Mouse (Mus musculus): ENCODE measurements around the gene Frs2.
"Not testable (repeated sequence)": the region's sequence is repeated elsewhere in the genome, so short reads cannot be mapped to it uniquely, and the experiment has no call there.

Frs2 gene

GRCm38 (mm10) chr10:117033785-117034184 lies 114.5 kb downstream of the Frs2 start:
- TF ChIP-seq POU5F1 (IDR thresholded peaks at IDR 0.05; ENCODE audit: borderline replicate concordance, low read length): no peak
- TF ChIP-seq CTCF (conservative IDR thresholded peaks at IDR 0.05; ENCODE audit: low read length): peak; percentile 60
- Histone ChIP-seq H3K36me3 (ENCODE audit: insufficient read depth, low read length) (no peaks in the 10 kb centered on the region), H3K27me3 (ENCODE audit: insufficient read depth, low read length) (peaks cover 5% of the 10 kb centered on the region; the same call in 1 of the 2 replicates), H3K4me1 (replicated peaks; ENCODE audit: low read depth, low read length) (peaks cover 22% of the 10 kb centered on the region), H3K4me3 (replicated peaks; ENCODE audit: low read length) (no peak overlapping the region), H3K9me3 (ENCODE audit: low read length) (no peaks in the 10 kb centered on the region)

GRCm38 (mm10) chr10:117031160-117031559 lies 117.2 kb downstream of the Frs2 start:
- H3K4me3 ChIP-seq (replicated peaks; ENCODE audit: low read length): no peak overlapping the region
- peaks cover 21% of the 10 kb centered on the region for H3K4me1 ChIP-seq (replicated peaks; ENCODE audit: low read depth, low read length)
- no peaks in the 10 kb centered on the region for H3K36me3 ChIP-seq (ENCODE audit: insufficient read depth, low read length)
- TF ChIP-seq CTCF (conservative IDR thresholded peaks at IDR 0.05; ENCODE audit: low read length) (no peak), POU5F1 (IDR thresholded peaks at IDR 0.05; ENCODE audit: borderline replicate concordance, low read length) (no peak), NANOG (IDR thresholded peaks at IDR 0.05; ENCODE audit: borderline replicate concordance, low read length) (no peak)
- H3K9me3 ChIP-seq (ENCODE audit: low read length): no peaks in the 10 kb centered on the region
- peaks cover 23% of the 10 kb centered on the region for H3K27me3 ChIP-seq (ENCODE audit: insufficient read depth, low read length)

- Histone ChIP-seq H3K4me3 (replicated peaks; ENCODE audit: low read length) (no peak overlapping the region), H3K27me3 (ENCODE audit: insufficient read depth, low read length) (peaks cover 69% of the 10 kb centered on the region), H3K36me3 (ENCODE audit: insufficient read depth, low read length) (no peaks in the 10 kb centered on the region), H3K9me3 (ENCODE audit: low read length) (no peaks in the 10 kb centered on the region), H3K4me1 (replicated peaks; ENCODE audit: low read depth, low read length) (peaks cover 12% of the 10 kb centered on the region)
- TF ChIP-seq CTCF (conservative IDR thresholded peaks at IDR 0.05; ENCODE audit: low read length) (no peak), NANOG (IDR thresholded peaks at IDR 0.05; ENCODE audit: borderline replicate concordance, low read length) (no peak), POU5F1 (IDR thresholded peaks at IDR 0.05; ENCODE audit: borderline replicate concordance, low read length) (no peak)
Measured at GRCm38 (mm10) chr10:117026176-117026575, 122.2 kb downstream of the Frs2 start.

- not testable (repeated sequence) for H3K36me3 ChIP-seq (ENCODE audit: insufficient read depth, low read length); H3K9me3 ChIP-seq (ENCODE audit: low read length); H3K4me3 ChIP-seq (replicated peaks; ENCODE audit: low read length)
- H3K27me3 ChIP-seq (ENCODE audit: insufficient read depth, low read length): peaks cover 69% of the 10 kb centered on the region
- H3K4me1 ChIP-seq (replicated peaks; ENCODE audit: low read depth, low read length): peaks cover 14% of the 10 kb centered on the region
Measured at GRCm38 (mm10) chr10:117025776-117026175, 122.6 kb downstream of the Frs2 start.

- H3K36me3 ChIP-seq (ENCODE audit: insufficient read depth, low read length): no peaks in the 10 kb centered on the region
- H3K4me3 ChIP-seq (replicated peaks; ENCODE audit: low read length): peak overlapping the region; percentile 69
- TF ChIP-seq NANOG (IDR thresholded peaks at IDR 0.05; ENCODE audit: borderline replicate concordance, low read length) (no peak), POU5F1 (IDR thresholded peaks at IDR 0.05; ENCODE audit: borderline replicate concordance, low read length) (no peak), CTCF (conservative IDR thresholded peaks at IDR 0.05; ENCODE audit: low read length) (no peak)
- peaks cover 67% of the 10 kb centered on the region for H3K27me3 ChIP-seq (ENCODE audit: insufficient read depth, low read length)
- H3K4me1 ChIP-seq (replicated peaks; ENCODE audit: low read depth, low read length): peaks cover 14% of the 10 kb centered on the region
- H3K9me3 ChIP-seq (ENCODE audit: low read length): no peaks in the 10 kb centered on the region
Measured at GRCm38 (mm10) chr10:117023693-117024092, 124.6 kb downstream of the Frs2 start.

GRCm38 (mm10) chr10:117021020-117021754 lies 127.1 kb downstream of the Frs2 start:
- H3K36me3 ChIP-seq (ENCODE audit: insufficient read depth, low read length): no peaks in the 10 kb centered on the region
- H3K4me3 ChIP-seq (replicated peaks; ENCODE audit: low read length): no peak overlapping the region
- peaks cover 21% of the 10 kb centered on the region for H3K4me1 ChIP-seq (replicated peaks; ENCODE audit: low read depth, low read length)
- H3K9me3 ChIP-seq (ENCODE audit: low read length): no peaks in the 10 kb centered on the region
- TF ChIP-seq NANOG (IDR thresholded peaks at IDR 0.05; ENCODE audit: borderline replicate concordance, low read length) (no peak), CTCF (conservative IDR thresholded peaks at IDR 0.05; ENCODE audit: low read length) (no peak), POU5F1 (IDR thresholded peaks at IDR 0.05; ENCODE audit: borderline replicate concordance, low read length) (no peak)
- H3K27me3 ChIP-seq (ENCODE audit: insufficient read depth, low read length): peaks cover 49% of the 10 kb centered on the region
